Mouse (Mus musculus) liver, embryonic 14 days (tissue): Measurements from ENCODE around the gene Nmrk2. TPM values are rescaled to one million over a fixed set of nuclear protein-coding genes. Genes with fewer than 3 reads are reported as not detected.

Experiments
- polyA plus RNA-seq: library from polyadenylated mRNA; depleted of rRNA; stranded (reverse); fragments of >200 nt; gene quantifications from 2 replicates; pipeline ENCODE4 v1.2.3, GENCODE M21; 2012; rRNA removed

Nmrk2 gene
- polyA plus RNA-seq: not detected in 2 replicates

GRCm38 (mm10) chr10:81201807-81202758 lies at the start of gene Nmrk2:
Gene Nmrk2, minus strand, starts transcription at chr10:81202051.

GRCm38 (mm10) chr10:81232580-81233225 lies 30.9 kb upstream of the Nmrk2 start, which contains the start of gene Zfr2:
Gene Zfr2, plus strand, starts transcription at chr10:81233155.

GRCm38 (mm10) chr10:81230438-81231332 lies 28.8 kb upstream of the Nmrk2 start, which contains the start of gene Atcay:
Gene Atcay, minus strand, starts transcription at chr10:81230833.

DNA sequence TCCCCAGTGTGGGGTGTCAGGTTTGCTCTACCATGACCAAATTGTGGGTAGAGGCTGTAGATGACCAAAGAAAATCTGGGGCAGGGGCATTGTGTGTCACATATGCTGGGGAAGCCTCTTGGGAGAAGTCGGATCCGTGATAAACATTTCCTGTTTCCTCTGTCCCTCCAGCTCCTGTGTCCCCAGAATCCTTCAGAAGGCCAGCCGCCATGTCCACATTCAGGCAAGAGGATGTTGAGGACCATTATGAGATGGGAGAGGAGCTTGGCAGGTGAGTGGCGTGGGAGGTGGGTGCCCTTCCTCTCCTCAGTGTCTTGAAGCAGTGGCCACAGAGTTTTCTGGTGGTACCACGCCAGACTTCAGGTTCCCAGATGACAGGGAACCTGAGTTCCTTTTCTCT lies 18.0 kb downstream of the Nmrk2 start, which contains the start of gene 4930442H23Rik:
Gene 4930442H23Rik, minus strand, starts transcription at position 45 of the 400 bp plus-strand sequence.

DNA sequence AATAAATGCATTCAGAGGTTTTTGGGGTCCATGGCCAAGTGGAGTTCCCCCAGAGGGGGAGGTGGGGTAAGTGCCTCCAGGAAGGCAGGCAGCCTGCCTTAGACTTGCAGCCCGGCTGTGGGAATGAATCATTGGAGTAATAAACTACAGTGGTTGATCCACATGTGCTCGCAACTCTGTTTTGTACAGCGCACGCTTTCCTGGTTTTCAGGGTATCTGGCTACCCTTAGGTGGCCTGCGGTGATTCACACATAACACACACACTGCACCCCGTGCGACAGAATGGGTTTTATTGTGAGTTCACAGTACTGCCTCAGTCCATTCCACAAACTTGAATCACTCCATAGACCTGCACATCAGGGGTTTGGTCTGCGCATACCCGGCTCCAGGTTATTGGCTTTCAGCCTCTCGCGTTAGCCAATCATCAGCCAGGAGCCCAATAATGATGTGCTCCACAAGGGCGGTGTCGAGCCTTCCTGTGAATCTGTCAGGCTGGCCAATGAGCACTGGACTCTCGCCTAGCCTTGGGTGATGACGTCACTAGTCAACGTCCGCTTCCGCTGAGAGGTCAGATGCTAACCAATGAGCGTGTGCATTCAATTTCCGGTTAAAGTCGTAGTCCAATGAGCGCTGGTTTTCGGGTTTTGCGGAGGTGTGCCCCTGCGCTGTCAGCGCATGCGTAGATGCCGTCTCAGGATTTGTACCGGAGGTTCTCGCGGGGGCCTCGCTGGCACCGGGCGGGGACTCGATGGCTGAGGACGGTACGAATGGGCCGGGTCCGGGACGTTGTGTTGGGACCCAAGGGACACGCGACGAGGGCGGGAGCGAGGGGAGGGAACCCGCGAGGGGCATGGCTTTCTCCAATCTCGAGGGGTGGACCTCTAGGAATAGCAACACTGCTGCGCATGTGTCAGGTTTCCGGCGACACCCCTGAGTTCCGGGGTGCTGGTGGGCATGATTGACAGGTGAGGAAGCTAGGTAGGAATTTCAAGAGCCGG lies 19.2 kb downstream of the Nmrk2 start, which contains the start of gene Dapk3:
Gene Dapk3, plus strand, starts transcription at position 670 of the 998 bp plus-strand sequence.

DNA sequence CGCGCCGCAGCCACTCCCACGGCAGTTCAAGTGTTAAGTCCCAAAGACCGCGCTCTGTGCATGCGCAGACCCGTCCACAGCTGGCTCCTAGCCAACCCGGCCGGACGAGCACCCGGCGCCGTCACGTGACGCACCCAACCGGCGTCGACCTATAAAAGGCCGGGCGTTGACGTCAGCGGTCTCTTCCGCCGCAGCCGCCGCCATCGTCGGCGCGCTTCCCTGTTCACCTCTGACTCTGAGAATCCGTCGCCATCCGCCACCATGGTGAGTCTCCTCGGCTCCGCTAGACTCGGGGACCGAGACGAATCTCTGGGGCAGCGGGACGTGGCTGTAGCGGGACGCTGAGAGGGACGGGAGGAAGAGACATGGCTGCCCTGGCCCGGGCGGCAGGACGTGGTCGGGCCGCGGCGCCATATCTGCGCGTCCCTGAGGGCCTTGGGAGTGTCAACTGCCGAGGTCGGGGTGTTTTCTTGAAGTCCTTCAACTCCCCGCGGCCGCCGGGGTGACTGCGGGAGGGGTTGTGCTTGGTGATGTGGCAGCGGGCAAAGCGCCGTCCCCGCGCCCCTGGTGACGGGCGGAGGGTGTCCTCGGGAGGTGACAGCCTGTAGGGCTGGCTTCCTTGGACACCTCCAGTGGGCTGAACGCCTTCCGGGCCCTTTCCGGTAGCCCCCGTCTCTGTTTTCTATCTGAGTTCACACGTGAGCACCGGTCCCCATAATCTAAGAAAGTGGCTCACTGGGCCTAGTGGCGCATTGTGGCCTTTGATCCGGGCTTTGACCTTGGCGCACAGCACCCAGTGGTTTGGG lies 25.2 kb downstream of the Nmrk2 start, which contains the start of gene Eef2:
Gene Eef2, plus strand, starts transcription at position 166 of the 806 bp plus-strand sequence.

GRCm38 (mm10) chr10:81167200-81168086 lies 34.4 kb downstream of the Nmrk2 start, which contains the start of gene Pias4:
Gene Pias4, minus strand, starts transcription at chr10:81167923.

Other genes with a start within 250 kb of the Nmrk2 start
- gene Gng7, start 187.1 kb downstream of the Nmrk2 start, polyA plus RNA-seq: 0.25 and 0.29 TPM in 2 replicates
- 0.01 TPM in 1 of 2 replicates, not detected in the other for gene Diras1, start 176.4 kb downstream of the Nmrk2 start, polyA plus RNA-seq
- 3.4 and 3.8 TPM in 2 replicates for gene Slc39a3, start 164.6 kb downstream of the Nmrk2 start, polyA plus RNA-seq
- 33.9 and 37.4 TPM in 2 replicates for gene Sgta, start 141.9 kb downstream of the Nmrk2 start, polyA plus RNA-seq
- gene Thop1, start 132.0 kb downstream of the Nmrk2 start, polyA plus RNA-seq: 20.2 and 21.2 TPM in 2 replicates
- 10.0 and 12.8 TPM in 2 replicates for gene Creb3l3, start 103.2 kb downstream of the Nmrk2 start, polyA plus RNA-seq
- 48.6 and 59.6 TPM in 2 replicates for gene Map2k2, start 96.1 kb downstream of the Nmrk2 start, polyA plus RNA-seq
- 13.8 and 16.4 TPM in 2 replicates for gene Zbtb7a, start 66.8 kb downstream of the Nmrk2 start, polyA plus RNA-seq
- gene Pias4, start 34.1 kb downstream of the Nmrk2 start, polyA plus RNA-seq: 9.9 and 11.4 TPM in 2 replicates
- gene Eef2, start 25.4 kb downstream of the Nmrk2 start, polyA plus RNA-seq: 555 and 587 TPM in 2 replicates
- 15.3 and 17.6 TPM in 2 replicates for gene Dapk3, start 19.0 kb downstream of the Nmrk2 start, polyA plus RNA-seq
- not detected in 2 replicates for gene 4930442H23Rik, start 18.2 kb downstream of the Nmrk2 start, polyA plus RNA-seq
- gene Atcay, start 28.8 kb upstream of the Nmrk2 start, polyA plus RNA-seq: under 0.01 and 0.02 TPM in 2 replicates
- 0.55 and 0.80 TPM in 2 replicates for gene Zfr2, start 31.1 kb upstream of the Nmrk2 start, polyA plus RNA-seq
- 0.77 and 0.83 TPM in 2 replicates for gene Matk, start 50.9 kb upstream of the Nmrk2 start, polyA plus RNA-seq
- gene Mrpl54, start 64.9 kb upstream of the Nmrk2 start, polyA plus RNA-seq: 48.0 and 56.2 TPM in 2 replicates
- gene Apba3, start 64.9 kb upstream of the Nmrk2 start, polyA plus RNA-seq: 13.7 and 14.8 TPM in 2 replicates
- 0.21 and 0.25 TPM in 2 replicates for gene Tjp3, start 89.5 kb upstream of the Nmrk2 start, polyA plus RNA-seq
- 9.9 and 12.5 TPM in 2 replicates for gene Pip5k1c, start 90.9 kb upstream of the Nmrk2 start, polyA plus RNA-seq
- gene Cactin, start 119.1 kb upstream of the Nmrk2 start, polyA plus RNA-seq: 23.1 and 24.3 TPM in 2 replicates
- gene Tbxa2r, start 126.7 kb upstream of the Nmrk2 start, polyA plus RNA-seq: 2.3 and 2.5 TPM in 2 replicates
- 0.01 TPM in 2 replicates for gene Gipc3, start 141.2 kb upstream of the Nmrk2 start, polyA plus RNA-seq
- gene Hmg20b, start 148.4 kb upstream of the Nmrk2 start, polyA plus RNA-seq: 23.8 and 26.9 TPM in 2 replicates
- 7.4 and 8.6 TPM in 2 replicates for gene Mfsd12, start 155.4 kb upstream of the Nmrk2 start, polyA plus RNA-seq
- gene 4930404N11Rik, start 163.8 kb upstream of the Nmrk2 start, polyA plus RNA-seq: 0.43 and 0.84 TPM in 2 replicates
- gene Fzr1, start 176.5 kb upstream of the Nmrk2 start, polyA plus RNA-seq: 57.1 and 63.1 TPM in 2 replicates
- 28.6 and 30.2 TPM in 2 replicates for gene Dohh, start 182.4 kb upstream of the Nmrk2 start, polyA plus RNA-seq
- gene Gm48551, start 182.4 kb upstream of the Nmrk2 start, polyA plus RNA-seq: 0.84 and 0.93 TPM in 2 replicates
- 0.55 and 0.90 TPM in 2 replicates for gene Gm48552, start 187.0 kb upstream of the Nmrk2 start, polyA plus RNA-seq
- 1.7 and 2.0 TPM in 2 replicates for gene Smim24, start 191.0 kb upstream of the Nmrk2 start, polyA plus RNA-seq